ENCODE assay signal across 11 mouse cellular contexts in the genomic region with DNA sequence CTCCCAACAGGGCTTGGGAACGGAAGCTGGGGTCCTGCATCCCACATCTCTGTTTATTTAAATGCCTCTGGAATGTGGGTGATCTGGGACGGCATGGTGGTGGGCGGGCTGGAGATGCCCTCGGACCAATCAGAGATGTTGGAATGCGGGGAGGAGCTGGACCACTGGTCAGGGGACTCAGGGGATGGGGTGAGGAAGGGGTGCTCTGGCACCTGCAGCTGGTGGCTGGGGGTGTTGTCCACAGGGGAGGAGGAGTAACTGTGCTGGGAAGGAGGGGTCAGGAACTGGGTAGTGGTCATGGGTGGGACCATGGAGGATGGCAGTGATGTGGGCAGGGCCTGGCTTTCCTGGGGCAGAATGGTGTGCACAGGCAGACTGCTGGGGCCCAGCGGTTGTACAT. TPM values are rescaled to one million over a fixed set of nuclear protein-coding genes. Genes with fewer than 3 reads are reported as not detected.
DNase-seq lines count a peak whose midpoint lies in the region; ATAC-seq and TF ChIP-seq lines count a peak whose summit lies in the region.
"Had no signal": no experiment of that assay in that cellular context is flagged by ENCODE, and none has a peak within 500 bp of the region (broad histone marks: within the 10 kb centered on the region; RNA-seq: fewer than 3 reads in every experiment).

No protein-coding gene starts in this region.

- H3K4me3 ChIP-seq in kidney, embryonic 16.5 days (ENCODE audit: low read length), result no peak overlapping the region
- no peak overlapping the region for H3K4me3 ChIP-seq in embryonic facial prominence, embryonic 12.5 days
- no peak overlapping the region for H3K4me3 ChIP-seq in midbrain, postnatal 0 days (ENCODE audit: low read depth, low read length)
- H3K4me3 ChIP-seq: heart, embryonic 13.5 days had no signal

- TF ChIP-seq CTCF in midbrain, postnatal 0 days (IDR thresholded peaks at IDR 0.05), result no peak

- no peak overlapping the region for H3K4me2 ChIP-seq in kidney, embryonic 16.5 days (replicated peaks; ENCODE audit: low read depth, low read length)
- H3K4me2 ChIP-seq in embryonic facial prominence, embryonic 12.5 days (replicated peaks), result no peak overlapping the region
- no peak overlapping the region for H3K4me2 ChIP-seq in midbrain, postnatal 0 days (ENCODE audit: low read depth, low read length, poor library complexity, severe bottlenecking)
- H3K4me2 ChIP-seq: heart, embryonic 13.5 days had no signal

- H3K36me3 ChIP-seq in kidney, embryonic 16.5 days (ENCODE audit: insufficient read depth, low read length), result peaks cover 51% of the 10 kb centered on the region
- peaks cover 54% of the 10 kb centered on the region for H3K36me3 ChIP-seq in embryonic facial prominence, embryonic 12.5 days
- H3K36me3 ChIP-seq in midbrain, postnatal 0 days (ENCODE audit: insufficient read depth, low read length), result peaks cover 25% of the 10 kb centered on the region

- H3K27ac ChIP-seq in kidney, embryonic 16.5 days (ENCODE audit: low read length), result peak overlapping the region; percentile 36; the same call in 1 of the 2 replicates
- no peak overlapping the region for H3K27ac ChIP-seq in embryonic facial prominence, embryonic 12.5 days
- H3K27ac ChIP-seq in midbrain, postnatal 0 days (ENCODE audit: low read depth, low read length), result no peak overlapping the region
- H3K27ac ChIP-seq: liver, embryonic 14.5 days had no signal

- peaks cover 26% of the 10 kb centered on the region for H3K4me1 ChIP-seq in kidney, embryonic 16.5 days (ENCODE audit: insufficient read depth, low read length)
- peaks cover 19% of the 10 kb centered on the region for H3K4me1 ChIP-seq in embryonic facial prominence, embryonic 12.5 days
- no peaks in the 10 kb centered on the region for H3K4me1 ChIP-seq in midbrain, postnatal 0 days (ENCODE audit: insufficient read depth, low read length)

- no peak overlapping the region for H3K9ac ChIP-seq in kidney, embryonic 16.5 days (replicated peaks; ENCODE audit: low read length)
- no peak overlapping the region for H3K9ac ChIP-seq in embryonic facial prominence, embryonic 12.5 days
- H3K9ac ChIP-seq in midbrain, postnatal 0 days (replicated peaks; ENCODE audit: low read length, poor library complexity, severe bottlenecking), result 0 out of 2 replicates have a peak overlapping the region, but pooled peaks have one; percentile 13
- H3K9ac ChIP-seq: heart, embryonic 13.5 days; liver, embryonic 14.5 days had no signal

- no peak for DNase-seq in kidney, adult 18-20 months
- peak; percentile 54 to 67 for DNase-seq in kidney, postnatal 4 days
- DNase-seq in midbrain, postnatal 0 days (ENCODE audit: low spot score), result no peak
- DNase-seq in thymus, postnatal 4 days, result no peak
- no peak for DNase-seq in layer of hippocampus, postnatal 25 days (ENCODE audit: extremely low spot score in 1 of 2, low spot score in 1 of 2)
- no peak for DNase-seq in thymus, postnatal 25 days
- DNase-seq: cerebellum, adult 9-10 months had no signal

- no peaks in the 10 kb centered on the region for H3K27me3 ChIP-seq in kidney, embryonic 16.5 days (ENCODE audit: insufficient read depth, low read length)
- H3K27me3 ChIP-seq in embryonic facial prominence, embryonic 12.5 days, result no peaks in the 10 kb centered on the region
- no peaks in the 10 kb centered on the region for H3K27me3 ChIP-seq in midbrain, postnatal 0 days (ENCODE audit: insufficient read depth, low read length)
- H3K27me3 ChIP-seq: heart, embryonic 13.5 days had no signal

- WGBS in kidney, embryonic 16.5 days, result 42% methylated on average over 6 of the region's 6 CpGs
- 34% methylated on average over 6 of the region's 6 CpGs for WGBS in embryonic facial prominence, embryonic 12.5 days
- 48% methylated on average over 6 of the region's 6 CpGs for WGBS in midbrain, postnatal 0 days

- ATAC-seq in kidney, embryonic 16.5 days (ENCODE audit: low FRiP score, low TSS enrichment), result peak; percentile 60
- ATAC-seq in embryonic facial prominence, embryonic 12.5 days (ENCODE audit: insufficient number of reproducible peaks, insufficient read depth, low FRiP score, low TSS enrichment), result peak; percentile 25; the same call in 1 of the 2 replicates
- peak; percentile 25; the same call in 1 of the 2 replicates for ATAC-seq in midbrain, postnatal 0 days (ENCODE audit: low FRiP score)

- no peaks in the 10 kb centered on the region for H3K9me3 ChIP-seq in kidney, embryonic 16.5 days (ENCODE audit: low read length)
- H3K9me3 ChIP-seq in embryonic facial prominence, embryonic 12.5 days, result no peaks in the 10 kb centered on the region
- H3K9me3 ChIP-seq in midbrain, postnatal 0 days (ENCODE audit: low read length), result no peaks in the 10 kb centered on the region
- H3K9me3 ChIP-seq: heart, embryonic 13.5 days had no signal

RNA-seq across cellular contexts. Expression of a gene that starts 14.5 kb away (rescaled TPM):
- 27.6 and 28.6 TPM in 2 replicates for polyA plus RNA-seq in kidney, embryonic 16.5 days (2015; fragmentation: Nextera tagmentation; extraction: Ambion mirVana)
- 26.2 and 28.3 TPM in 2 replicates for polyA plus RNA-seq in embryonic facial prominence, embryonic 12.5 days (2016; fragmentation: Nextera tagmentation; extraction: Ambion mirVana)
- total RNA-seq in midbrain, postnatal 0 days (2014; rRNA removed), result 63.3 and 76.7 TPM in 2 replicates
- 9.9 and 12.6 TPM in 2 replicates for polyA plus RNA-seq in midbrain, postnatal 0 days (2015; fragmentation: Nextera tagmentation; extraction: Ambion mirVana)
- 10 to 100 TPM; 46.4 to 48.1 TPM for total RNA-seq in layer of hippocampus, postnatal 25 days (2021)

RNA-seq across cellular contexts. Expression of a gene that starts 50.5 kb away (rescaled TPM):
- polyA plus RNA-seq in kidney, embryonic 16.5 days (2015; fragmentation: Nextera tagmentation; extraction: Ambion mirVana), result 24.9 and 26.6 TPM in 2 replicates
- polyA plus RNA-seq in embryonic facial prominence, embryonic 12.5 days (2016; fragmentation: Nextera tagmentation; extraction: Ambion mirVana), result 30.1 and 31.5 TPM in 2 replicates
- total RNA-seq in midbrain, postnatal 0 days (2014; rRNA removed), result 29.0 and 32.2 TPM in 2 replicates
- 16.5 and 18.2 TPM in 2 replicates for polyA plus RNA-seq in midbrain, postnatal 0 days (2015; fragmentation: Nextera tagmentation; extraction: Ambion mirVana)
- 10 to 100 TPM; 21.7 to 24.4 TPM for total RNA-seq in layer of hippocampus, postnatal 25 days (2021)

RNA-seq across cellular contexts. Expression of a gene that starts 57.0 kb away (rescaled TPM):
- polyA plus RNA-seq in kidney, embryonic 16.5 days (2015; fragmentation: Nextera tagmentation; extraction: Ambion mirVana), result 23.7 and 27.0 TPM in 2 replicates
- polyA plus RNA-seq in embryonic facial prominence, embryonic 12.5 days (2016; fragmentation: Nextera tagmentation; extraction: Ambion mirVana), result 16.4 and 20.3 TPM in 2 replicates
- 48.9 and 65.8 TPM in 2 replicates for total RNA-seq in midbrain, postnatal 0 days (2014; rRNA removed)
- polyA plus RNA-seq in midbrain, postnatal 0 days (2015; fragmentation: Nextera tagmentation; extraction: Ambion mirVana), result 6.8 and 7.6 TPM in 2 replicates
- 10 to 100 TPM; 31.4 to 38.0 TPM for total RNA-seq in layer of hippocampus, postnatal 25 days (2021)

Comparison
In these comparisons a context has a peak if more than half of its experiments do, and no peak if none do; other contexts are left out.
1. DNase-seq: peak in kidney, postnatal 4 days (2 of 2); none in kidney, adult 18-20 months (single experiment), midbrain, postnatal 0 days (single experiment), thymus, postnatal 4 days (single experiment), layer of hippocampus, postnatal 25 days (0 of 2) and thymus, postnatal 25 days (single experiment).
2. Peak in every context shown above with its lines, with median percentiles within 50 percentile points of each other: ATAC-seq.